Mouse (Mus musculus) c-Kit-negative CD71-positive TER-119-positive erythroid progenitor cells, embryonic 14.5 days (primary cell): ENCODE results near the gene Speg.

Experiments
- DNase-seq: peaks from one replicate; pipeline ENCODE4 v3.0.0-alpha.2; 2013; ENCODE audit warnings: low read depth, low spot score

Speg gene

GRCm38 (mm10) chr1:75442171-75442570, 67.1 kb downstream of the Speg start:
- no peak for DNase-seq

DNA sequence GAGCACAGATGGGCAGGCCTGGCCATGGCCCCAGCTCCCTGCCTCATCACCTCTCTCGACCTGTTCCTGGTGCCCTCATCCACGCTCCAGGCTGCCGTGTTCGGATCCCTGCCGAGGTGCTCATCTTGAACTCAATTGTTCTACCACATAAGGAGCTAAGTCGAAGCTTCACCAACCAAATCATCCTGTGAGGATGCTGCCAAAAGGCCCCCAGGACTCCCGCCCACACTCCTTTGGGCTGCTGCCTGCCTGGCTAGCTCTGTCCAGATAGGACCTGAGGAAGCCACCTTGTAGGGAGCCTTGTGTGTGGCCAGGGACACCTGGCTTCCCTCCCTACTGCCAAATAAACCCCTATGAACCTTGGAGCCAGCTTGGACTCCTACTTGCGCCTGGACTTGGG, 67.7 kb downstream of the Speg start:
- no peak for DNase-seq

DNA sequence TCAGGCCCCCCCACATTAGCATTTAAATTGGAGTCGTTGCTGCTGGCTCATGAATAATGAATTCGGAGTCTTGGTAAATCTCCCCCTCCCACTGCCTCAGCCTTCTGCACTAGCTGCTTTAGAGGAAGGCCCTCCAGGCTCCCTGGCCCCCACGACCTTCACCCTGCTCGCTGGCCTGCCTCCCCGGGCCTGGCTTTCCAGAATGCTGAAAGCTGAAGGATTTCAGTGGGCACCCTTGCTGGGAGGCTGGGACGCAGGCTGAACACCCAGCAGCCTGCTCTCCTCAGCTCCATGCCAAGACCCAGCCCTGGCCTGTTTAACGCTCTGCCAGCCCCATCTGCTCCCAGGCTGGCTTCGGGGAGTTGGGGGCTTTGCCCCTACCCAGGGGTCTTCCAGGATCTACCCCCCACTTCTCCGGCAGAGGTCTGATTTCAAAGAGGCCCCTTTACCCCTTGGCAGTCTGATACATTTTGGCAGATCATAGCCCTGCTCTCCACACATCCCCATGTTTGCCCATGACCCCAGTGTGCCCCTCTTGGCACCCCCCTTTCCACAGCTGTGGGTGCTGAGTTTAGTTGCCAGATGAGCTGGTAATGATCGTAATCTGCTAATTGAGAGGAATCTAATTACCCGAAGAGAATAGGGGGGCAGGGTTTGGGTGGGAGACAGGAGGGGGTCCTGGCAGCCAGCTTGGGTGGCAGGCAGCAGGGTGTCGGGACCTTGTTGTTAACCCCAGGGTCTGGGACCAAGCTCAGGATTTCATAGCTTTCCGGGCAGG, 68.3 kb downstream of the Speg start:
- no peak for DNase-seq

DNA sequence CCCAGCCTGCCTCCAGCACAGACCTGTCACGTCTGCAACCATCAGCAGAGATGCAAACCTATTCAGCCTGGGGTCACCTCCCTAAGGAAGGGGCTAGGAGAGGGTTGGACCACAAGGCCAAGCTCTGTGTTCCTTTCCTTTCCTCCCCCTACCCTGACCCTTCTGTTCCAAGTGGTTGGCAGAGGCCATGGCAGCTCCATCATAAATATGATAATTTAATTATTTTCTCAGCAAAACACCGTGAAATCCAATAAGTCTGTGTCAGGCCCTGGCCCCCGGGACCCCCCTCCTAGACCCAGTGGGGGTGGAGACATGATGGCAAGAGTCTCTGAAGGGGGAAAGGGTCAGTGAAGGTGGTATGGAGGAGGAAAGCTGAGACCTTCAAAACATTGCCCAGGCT, 69.1 kb downstream of the Speg start:
- no peak for DNase-seq

DNA sequence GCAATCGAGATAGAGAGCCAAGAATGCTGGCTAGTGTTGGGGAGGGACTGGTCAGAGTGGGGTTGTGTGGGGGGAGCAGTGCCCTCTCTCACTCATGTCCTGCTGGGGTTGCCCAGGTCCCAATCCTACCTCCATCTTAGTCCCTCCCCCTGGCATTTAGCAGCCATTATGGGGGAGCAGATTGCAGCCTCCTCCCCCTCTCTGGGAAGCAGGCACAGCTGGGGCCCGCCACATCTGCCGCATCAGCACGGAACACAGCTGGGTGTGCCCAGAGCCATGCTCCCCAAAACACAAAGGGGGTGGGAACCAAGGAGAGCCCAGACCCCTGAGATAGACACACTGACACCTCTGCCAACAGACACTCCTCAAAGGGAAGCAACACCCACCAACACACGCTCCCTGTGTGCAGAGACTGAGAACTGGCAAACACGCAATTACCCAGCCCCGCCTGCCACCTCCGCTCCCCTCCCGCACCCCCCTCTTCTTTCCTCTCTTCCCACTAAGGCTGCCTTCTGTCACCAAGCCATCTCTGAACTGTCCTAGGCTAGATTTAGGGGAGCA, 70.1 kb downstream of the Speg start:
- DNase-seq = no peak

DNA sequence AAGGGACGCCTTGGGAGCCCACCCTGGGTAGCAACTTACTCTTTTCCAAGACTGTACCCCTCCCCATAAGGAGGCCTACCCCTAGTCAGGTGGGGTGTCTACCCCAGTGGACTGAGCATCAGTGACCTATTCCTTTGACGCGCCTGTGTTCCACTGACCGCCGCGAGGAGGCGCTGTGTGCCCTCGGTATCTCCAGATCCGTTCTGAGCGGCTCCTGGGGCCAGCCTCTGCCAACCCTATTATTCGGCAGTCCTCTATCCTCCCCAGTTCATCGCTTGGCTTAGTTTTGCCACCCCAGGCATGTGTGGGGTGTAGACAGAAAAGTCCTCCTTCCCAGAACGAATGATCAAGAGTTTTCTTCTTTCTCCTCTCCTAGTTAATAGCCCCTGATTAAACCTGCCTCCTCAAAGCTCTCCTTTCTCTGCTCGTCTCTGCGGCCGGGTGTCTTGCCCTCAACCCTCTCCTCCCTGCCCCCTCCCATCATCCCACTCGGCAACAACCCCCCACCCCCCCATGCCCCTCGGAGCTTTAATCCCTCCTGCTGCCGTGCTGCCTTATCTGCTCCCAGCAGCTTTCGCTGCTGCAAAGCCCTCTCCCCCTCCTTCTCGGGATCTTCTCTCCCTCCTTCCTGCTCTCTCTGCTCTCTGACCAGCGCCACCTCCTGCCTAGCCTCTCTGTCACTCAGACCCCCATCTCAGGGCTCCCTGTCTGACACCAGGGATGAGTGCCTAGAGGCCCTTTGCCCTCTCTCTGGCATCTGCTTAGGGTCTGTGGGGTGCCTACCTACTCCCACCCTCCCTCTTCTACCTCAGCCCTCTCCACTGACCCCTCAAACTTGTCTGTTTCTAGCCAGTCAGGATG, 70.9 kb downstream of the Speg start:
- peak; percentile 51 for DNase-seq

DNA sequence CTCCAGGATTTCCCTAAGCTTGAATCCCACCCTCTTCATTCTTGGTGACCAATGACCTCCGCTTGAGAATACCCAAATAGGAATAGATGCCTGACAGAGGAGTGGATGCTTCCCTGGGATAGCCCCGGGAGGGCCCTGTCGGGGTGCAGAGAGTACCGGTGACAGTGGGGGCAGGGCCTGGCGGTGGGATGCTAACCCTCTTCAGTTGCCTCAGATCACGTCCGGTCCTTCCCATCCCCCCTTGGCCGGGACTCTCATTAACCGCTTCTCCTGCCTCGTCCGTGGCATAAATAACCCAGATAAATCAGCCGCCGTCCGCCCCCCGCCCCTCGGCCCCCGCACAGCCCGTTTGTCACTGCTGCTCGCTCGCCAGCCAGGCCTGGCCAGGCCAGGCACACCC, 71.6 kb downstream of the Speg start:
- no peak for DNase-seq

DNA sequence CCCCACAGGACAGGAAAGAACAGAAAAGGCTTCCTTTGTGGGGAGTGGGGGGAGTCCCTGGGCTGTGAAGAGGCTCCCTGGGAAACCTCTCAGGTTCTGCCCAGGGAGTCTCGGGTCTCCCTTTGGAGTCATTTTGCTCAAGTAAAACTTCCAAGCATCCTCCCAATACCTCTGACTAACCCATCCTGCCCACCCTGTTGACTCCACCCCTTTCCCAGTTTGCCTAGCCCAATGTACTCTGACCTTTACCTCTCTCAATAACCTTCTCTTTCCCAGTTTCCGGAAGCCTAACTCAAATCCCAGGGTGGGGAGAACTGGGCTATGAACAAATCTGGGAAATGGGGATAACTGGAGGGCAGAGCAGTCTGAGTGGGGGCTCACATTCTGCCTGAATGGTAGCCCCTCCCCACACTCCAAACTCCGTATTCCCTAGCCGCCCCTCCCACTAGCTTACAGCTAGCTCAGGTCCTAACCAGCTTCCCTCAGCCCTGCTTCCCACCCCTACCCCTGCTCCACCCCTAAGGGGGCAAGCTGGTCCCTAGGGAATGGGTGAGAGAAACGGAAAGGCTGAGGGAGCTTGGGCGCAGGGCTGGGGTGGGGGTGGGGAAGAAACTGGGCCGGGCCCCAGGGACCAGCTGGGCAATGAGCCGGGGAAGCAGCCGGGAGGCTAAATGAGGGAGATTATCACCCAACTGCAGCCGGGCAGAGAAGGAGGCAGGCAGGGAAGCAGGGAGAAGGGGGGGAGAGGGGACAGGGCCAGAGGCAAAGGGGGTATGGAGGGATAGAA, 72.4 kb downstream of the Speg start:
- no peak for DNase-seq

DNA sequence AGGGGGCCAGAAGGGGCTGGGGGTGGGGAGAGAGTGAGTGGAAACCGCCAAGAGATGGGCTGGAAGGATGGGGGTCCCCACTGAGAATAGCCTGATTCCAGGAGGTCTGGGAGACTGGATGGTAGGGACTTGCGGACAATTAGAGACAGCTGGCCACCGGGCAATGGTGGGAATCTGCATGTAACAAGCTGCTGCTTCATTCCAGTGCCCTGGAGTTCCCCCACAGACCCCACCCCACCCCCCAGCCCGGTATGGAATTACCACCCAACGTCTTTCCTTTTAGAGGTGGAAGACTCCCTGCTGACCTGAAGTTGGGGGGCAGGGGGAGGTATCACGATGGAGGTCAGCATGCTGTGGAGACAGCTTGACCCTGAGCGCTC, 72.9 kb downstream of the Speg start:
- DNase-seq = no peak

DNA sequence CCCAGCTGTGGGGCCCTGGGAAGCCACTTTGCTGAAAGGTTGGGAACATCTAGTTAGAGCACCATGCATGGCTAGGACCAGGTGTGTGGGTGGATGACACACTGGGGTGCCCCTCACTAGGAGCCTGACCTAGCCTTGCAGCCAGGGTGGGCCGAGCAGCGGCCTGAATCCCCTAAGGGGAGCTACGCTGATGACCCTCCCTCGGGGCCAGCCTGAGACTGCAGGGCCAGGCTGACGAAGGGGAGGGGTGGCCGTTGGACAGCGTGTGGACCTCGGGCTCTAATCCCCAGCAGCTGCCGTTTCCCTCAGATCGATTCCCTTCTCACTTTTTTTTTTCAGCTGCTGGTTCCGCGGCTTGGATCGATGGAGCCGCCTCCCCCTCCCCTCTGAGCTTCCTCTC, 73.8 kb downstream of the Speg start:
- DNase-seq = no peak

GRCm38 (mm10) chr1:75449377-75450135, 74.5 kb downstream of the Speg start:
- DNase-seq = no peak

DNA sequence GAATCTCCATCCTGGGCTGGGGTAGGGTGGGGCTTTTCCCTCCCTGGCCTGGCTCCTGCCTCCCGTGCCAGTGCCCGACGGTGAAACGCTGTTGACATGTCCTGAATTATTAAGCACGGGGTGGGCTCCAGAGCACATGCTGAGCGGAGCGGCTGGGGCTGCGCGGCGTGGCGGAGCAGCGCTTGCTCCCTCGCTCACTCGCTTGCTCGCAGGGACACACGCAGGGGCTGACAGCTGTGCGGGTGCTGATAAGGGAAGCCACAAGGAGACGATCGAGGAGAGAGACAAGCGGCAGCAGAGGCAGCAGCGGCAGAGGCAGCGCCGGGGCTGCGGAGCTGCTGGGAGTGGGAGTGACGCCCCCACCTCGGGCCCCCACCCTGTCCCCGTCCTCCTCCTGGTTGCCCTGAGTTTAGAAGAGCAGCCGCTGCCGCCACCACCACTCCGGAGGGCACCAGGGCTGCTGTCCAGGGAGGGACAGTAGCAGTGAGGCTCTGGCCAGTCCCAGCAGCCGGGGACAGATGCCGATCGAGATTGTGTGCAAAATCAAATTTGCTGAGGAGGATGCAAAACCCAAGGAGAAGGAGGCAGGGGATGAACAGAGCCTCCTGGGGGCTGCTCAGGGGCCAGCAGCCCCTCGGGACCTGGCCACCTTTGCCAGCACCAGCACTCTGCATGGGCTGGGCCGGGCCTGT, 75.4 kb downstream of the Speg start, which contains the start of gene Asic4:
Asic4 (plus strand) TSS at position 123 of the 692 bp plus-strand sequence.
- no peak for DNase-seq

DNA sequence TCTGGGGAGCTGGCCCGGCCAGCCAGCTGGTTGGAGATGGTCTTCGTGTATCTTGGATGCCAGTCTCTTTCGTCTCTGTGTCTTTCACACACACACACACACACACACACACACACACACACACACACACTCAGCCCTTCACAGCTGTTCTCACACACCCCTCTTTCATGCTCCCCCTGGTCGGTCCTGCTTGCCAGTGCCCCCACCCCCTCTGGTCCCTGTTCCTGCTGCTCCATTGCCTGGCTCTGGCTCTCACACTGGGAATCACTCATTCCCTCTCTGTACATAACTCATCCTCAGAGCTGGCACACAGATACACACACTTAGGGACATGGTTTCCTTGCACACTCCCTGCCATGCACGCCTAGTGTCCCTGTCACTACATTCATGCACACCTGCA, 76.8 kb downstream of the Speg start:
- DNase-seq = no peak

DNA sequence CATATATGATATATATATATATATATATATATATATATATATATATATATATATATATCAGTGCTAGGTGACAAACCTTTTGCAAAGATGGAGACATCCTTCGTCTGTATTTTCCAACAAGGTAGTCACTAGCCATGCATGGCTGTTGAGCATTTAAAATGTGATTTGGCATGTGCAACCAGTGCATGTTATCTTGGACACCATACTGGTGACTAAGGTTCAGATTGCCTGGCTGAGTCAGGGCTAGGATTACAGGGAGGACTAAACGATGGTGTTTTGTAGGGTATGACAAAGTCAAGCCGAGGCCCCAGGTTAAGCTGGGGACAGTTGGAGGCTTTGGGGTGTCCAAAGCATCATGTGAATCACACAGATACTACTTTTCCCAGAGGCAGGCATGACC, 80.3 kb downstream of the Speg start:
- no peak for DNase-seq

GRCm38 (mm10) chr1:75455948-75456347, 80.9 kb downstream of the Speg start:
- no peak for DNase-seq

DNA sequence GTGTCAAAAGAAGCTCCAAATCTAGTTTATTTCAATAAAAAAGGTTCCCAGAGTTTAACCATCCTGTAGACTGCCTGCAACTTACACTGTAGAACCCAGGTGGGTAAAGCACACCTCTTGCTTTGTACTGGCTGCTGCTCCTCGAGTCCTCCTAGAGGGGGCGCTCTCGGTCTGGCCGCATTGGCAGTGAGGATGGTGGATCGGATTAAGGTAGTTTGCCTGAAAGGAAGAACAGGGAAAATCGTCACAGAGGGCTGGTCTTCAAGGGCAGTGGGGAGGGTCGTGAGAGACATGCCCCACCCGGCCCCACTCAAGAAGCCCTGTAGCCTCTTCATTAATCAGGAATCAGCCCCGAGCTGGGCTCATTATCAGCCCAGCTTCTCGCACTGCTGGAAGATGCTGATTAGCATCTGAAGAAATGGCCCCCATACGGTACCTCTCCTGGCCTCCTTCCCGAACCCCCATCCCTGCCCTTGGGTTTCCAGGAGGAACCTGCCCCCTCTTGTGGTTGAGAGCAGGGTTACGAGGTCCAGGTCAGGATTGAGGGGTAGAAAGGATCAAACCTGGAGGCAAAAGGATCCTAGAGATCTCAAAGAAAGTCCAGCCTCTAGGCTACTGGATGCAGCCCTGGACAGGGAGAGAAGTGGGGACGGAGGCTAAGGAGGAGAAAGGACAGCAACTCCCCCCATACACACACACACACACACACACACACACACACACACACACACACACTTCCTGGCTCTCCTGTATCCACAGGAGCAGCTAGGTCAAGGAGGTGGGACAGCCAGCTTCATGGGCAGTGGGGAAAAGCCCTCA, 81.9 kb downstream of the Speg start:
- no peak for DNase-seq

- DNase-seq = no peak
These were observed 82.6 kb downstream of the Speg start for GRCm38 (mm10) chr1:75457710-75458024.

GRCm38 (mm10) chr1:75458025-75458788, 83.1 kb downstream of the Speg start:
- DNase-seq = no peak
